Mouse (Mus musculus): ENCODE measurements around the gene Ptpn3. TPM values are rescaled to one million over a fixed set of nuclear protein-coding genes. Genes with fewer than 3 reads are reported as not detected.

Ptpn3 gene
- total and polyA plus RNA-seq, 2 experiments = 12.7 to 18.4 TPM

GRCm38 (mm10) chr4:57191543-57192283, 109.9 kb downstream of the Ptpn3 start:
- H3K4me1 ChIP-seq (ENCODE audit: control insufficient read depth, insufficient read depth, low read length) = no peaks in the 10 kb centered on the region
- no peak overlapping the region for H3K9ac ChIP-seq (ENCODE audit: low read depth, low read length)
- WGBS = 57% methylated on average over 9 of the region's 9 CpGs
- H3K27me3 ChIP-seq (ENCODE audit: control insufficient read depth, insufficient read depth, low read length) = no peaks in the 10 kb centered on the region
- no peak for DNase-seq (ENCODE audit: extremely low read depth, low read depth, low spot score)
- peaks cover 18% of the 10 kb centered on the region; the same call in 1 of the 2 replicates for H3K36me3 ChIP-seq (ENCODE audit: control insufficient read depth, insufficient read depth, low read length)
- H3K79me2 ChIP-seq (ENCODE audit: control insufficient read depth, insufficient read depth, low read length) = no peaks in the 10 kb centered on the region
- H3K4me3 ChIP-seq (ENCODE audit: insufficient read depth, low read depth, low read length) = no peak overlapping the region
- TF ChIP-seq POLR2A (IDR thresholded peaks at IDR 0.05; ENCODE audit: extremely low read depth, insufficient read depth, low read length) (no peak), CTCF (IDR thresholded peaks at IDR 0.05; ENCODE audit: low read depth, low read length) (no peak)
- H3K27ac ChIP-seq (replicated peaks; ENCODE audit: insufficient read depth, low read depth, low read length) = no peak overlapping the region

GRCm38 (mm10) chr4:57189881-57190280, 111.8 kb downstream of the Ptpn3 start:
- Histone ChIP-seq H3K4me1 (ENCODE audit: control insufficient read depth, insufficient read depth, low read length) (no peaks in the 10 kb centered on the region), H3K9ac (ENCODE audit: low read depth, low read length) (no peak overlapping the region), H3K36me3 (ENCODE audit: control insufficient read depth, insufficient read depth, low read length) (peaks cover 8% of the 10 kb centered on the region; the same call in 1 of the 2 replicates), H3K79me2 (ENCODE audit: control insufficient read depth, insufficient read depth, low read length) (no peaks in the 10 kb centered on the region), H3K4me3 (ENCODE audit: insufficient read depth, low read depth, low read length) (no peak overlapping the region), H3K27me3 (ENCODE audit: control insufficient read depth, insufficient read depth, low read length) (no peaks in the 10 kb centered on the region), H3K27ac (replicated peaks; ENCODE audit: insufficient read depth, low read depth, low read length) (no peak overlapping the region)
- 88% methylated on average over 2 of the region's 2 CpGs for WGBS
- no peak for DNase-seq (ENCODE audit: extremely low read depth, low read depth, low spot score)
- TF ChIP-seq POLR2A (IDR thresholded peaks at IDR 0.05; ENCODE audit: extremely low read depth, insufficient read depth, low read length) (no peak), CTCF (IDR thresholded peaks at IDR 0.05; ENCODE audit: low read depth, low read length) (no peak)

- TF ChIP-seq CTCF (IDR thresholded peaks at IDR 0.05; ENCODE audit: low read depth, low read length) (no peak), POLR2A (IDR thresholded peaks at IDR 0.05; ENCODE audit: extremely low read depth, insufficient read depth, low read length) (no peak)
- no peak for DNase-seq (ENCODE audit: extremely low read depth, low read depth, low spot score)
- no peak overlapping the region for H3K4me3 ChIP-seq (ENCODE audit: insufficient read depth, low read depth, low read length)
- WGBS = 25% methylated on average over 6 of the region's 6 CpGs
- no peaks in the 10 kb centered on the region for H3K27me3 ChIP-seq (ENCODE audit: control insufficient read depth, insufficient read depth, low read length)
- H3K4me1 ChIP-seq (ENCODE audit: control insufficient read depth, insufficient read depth, low read length) = no peaks in the 10 kb centered on the region
- no peak overlapping the region for H3K9ac ChIP-seq (ENCODE audit: low read depth, low read length)
- H3K79me2 ChIP-seq (ENCODE audit: control insufficient read depth, insufficient read depth, low read length) = no peaks in the 10 kb centered on the region
- no peak overlapping the region for H3K27ac ChIP-seq (replicated peaks; ENCODE audit: insufficient read depth, low read depth, low read length)
- H3K36me3 ChIP-seq (ENCODE audit: control insufficient read depth, insufficient read depth, low read length) = no peaks in the 10 kb centered on the region
These were observed 115.6 kb downstream of the Ptpn3 start for GRCm38 (mm10) chr4:57186035-57186434.

- WGBS = 92% methylated on average over 8 of the region's 8 CpGs
- no peak overlapping the region for H3K9ac ChIP-seq (ENCODE audit: low read depth, low read length)
- no peak for TF ChIP-seq CTCF (IDR thresholded peaks at IDR 0.05; ENCODE audit: low read depth, low read length)
These were observed 116.2 kb downstream of the Ptpn3 start for GRCm38 (mm10) chr4:57185462-57185861.

DNA sequence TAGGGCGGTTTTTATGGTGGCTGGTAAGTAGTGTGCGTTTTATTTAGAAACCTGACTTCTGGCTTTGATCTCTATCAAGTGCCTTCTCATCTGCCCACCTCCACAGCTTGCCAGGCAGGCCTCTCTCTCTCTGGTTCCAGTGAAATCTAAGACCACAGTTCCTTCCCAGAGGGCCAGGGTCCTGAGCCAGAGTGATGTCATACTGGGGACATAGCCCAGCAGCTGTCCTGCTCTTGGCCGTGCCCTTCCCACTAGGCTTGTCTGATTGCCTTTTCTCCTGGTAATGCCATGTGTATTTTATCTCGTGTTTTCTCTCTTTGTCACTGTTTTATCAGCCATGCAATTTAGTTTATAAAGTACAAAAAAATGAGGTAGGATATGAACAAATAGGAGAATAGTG, 118.1 kb downstream of the Ptpn3 start:
- H3K4me1 ChIP-seq (ENCODE audit: control insufficient read depth, insufficient read depth, low read length) = no peaks in the 10 kb centered on the region
- no peaks in the 10 kb centered on the region for H3K36me3 ChIP-seq (ENCODE audit: control insufficient read depth, insufficient read depth, low read length)
- H3K9ac ChIP-seq (ENCODE audit: low read depth, low read length) = no peak overlapping the region
- no peak overlapping the region for H3K27ac ChIP-seq (replicated peaks; ENCODE audit: insufficient read depth, low read depth, low read length)
- H3K4me3 ChIP-seq (ENCODE audit: insufficient read depth, low read depth, low read length) = no peak overlapping the region
- H3K27me3 ChIP-seq (ENCODE audit: control insufficient read depth, insufficient read depth, low read length) = no peaks in the 10 kb centered on the region
- TF ChIP-seq CTCF (IDR thresholded peaks at IDR 0.05; ENCODE audit: low read depth, low read length) (no peak), POLR2A (IDR thresholded peaks at IDR 0.05; ENCODE audit: extremely low read depth, insufficient read depth, low read length) (no peak)
- no peak for DNase-seq (ENCODE audit: extremely low read depth, low read depth, low spot score)
- no peaks in the 10 kb centered on the region for H3K79me2 ChIP-seq (ENCODE audit: control insufficient read depth, insufficient read depth, low read length)
- WGBS = 83% methylated on average over 4 of the region's 4 CpGs

More at GRCm38 (mm10) chr4:57185462-57185861, 116.2 kb downstream of the Ptpn3 start:
- Histone ChIP-seq H3K27ac (replicated peaks; ENCODE audit: insufficient read depth, low read depth, low read length) (no peak overlapping the region), H3K4me1 (ENCODE audit: control insufficient read depth, insufficient read depth, low read length) (no peaks in the 10 kb centered on the region), H3K36me3 (ENCODE audit: control insufficient read depth, insufficient read depth, low read length) (no peaks in the 10 kb centered on the region), H3K4me3 (ENCODE audit: insufficient read depth, low read depth, low read length) (no peak overlapping the region), H3K79me2 (ENCODE audit: control insufficient read depth, insufficient read depth, low read length) (no peaks in the 10 kb centered on the region), H3K27me3 (ENCODE audit: control insufficient read depth, insufficient read depth, low read length) (no peaks in the 10 kb centered on the region)
- DNase-seq (ENCODE audit: extremely low read depth, low read depth, low spot score) = no peak

DNA sequence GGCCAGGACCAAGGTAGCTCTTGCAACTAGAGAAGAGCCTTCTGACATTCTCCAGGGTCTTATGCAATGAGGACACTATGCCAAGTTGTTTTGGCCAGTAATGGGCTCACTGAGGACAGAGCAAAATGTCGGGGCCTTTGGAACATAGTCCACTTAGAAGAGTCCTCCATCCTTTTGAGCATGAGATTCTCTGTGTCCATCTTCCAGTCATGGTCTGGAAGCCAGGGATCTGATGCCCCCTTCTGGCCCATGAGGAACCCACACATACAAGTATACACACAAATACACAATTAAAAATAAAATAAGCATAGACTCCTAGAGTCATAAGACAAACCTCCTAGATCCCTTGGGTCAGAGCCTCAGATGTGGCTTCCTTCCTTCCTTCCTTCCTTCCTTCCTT, 120.1 kb downstream of the Ptpn3 start:
- H3K4me3 ChIP-seq (ENCODE audit: insufficient read depth, low read depth, low read length) = no peak overlapping the region
- peak; percentile 21 for DNase-seq (ENCODE audit: extremely low read depth, low read depth, low spot score)
- H3K9ac ChIP-seq (ENCODE audit: low read depth, low read length) = no peak overlapping the region
- no peaks in the 10 kb centered on the region for H3K27me3 ChIP-seq (ENCODE audit: control insufficient read depth, insufficient read depth, low read length)
- no peaks in the 10 kb centered on the region for H3K79me2 ChIP-seq (ENCODE audit: control insufficient read depth, insufficient read depth, low read length)
- no peaks in the 10 kb centered on the region for H3K4me1 ChIP-seq (ENCODE audit: control insufficient read depth, insufficient read depth, low read length)
- no peak overlapping the region for H3K27ac ChIP-seq (replicated peaks; ENCODE audit: insufficient read depth, low read depth, low read length)
- 9% methylated on average over 1 of the region's 1 CpGs for WGBS
- no peaks in the 10 kb centered on the region for H3K36me3 ChIP-seq (ENCODE audit: control insufficient read depth, insufficient read depth, low read length)
- TF ChIP-seq CTCF (IDR thresholded peaks at IDR 0.05; ENCODE audit: low read depth, low read length) (peak; percentile 38; the same call in 1 of the 2 replicates), POLR2A (IDR thresholded peaks at IDR 0.05; ENCODE audit: extremely low read depth, insufficient read depth, low read length) (no peak)
